Mouse (Mus musculus) heart, postnatal 0 days (tissue): ENCODE measurements at regions not wholly inside any gene's neighbourhood (a gene's known extent, or its start where the extent isn't known, plus 50 kb on each side); places are given as distances from the start of the nearest gene placed in this dataset.

Experiments used
- ATAC-seq: fragments of 200-750 bp; cut with Nextera tagmentation; 2 replicates; pipeline ENCODE4 v1.8.0; 2017; ENCODE audit warnings: low read depth, moderate number of reproducible peaks, moderate library complexity; ENCODE audit not compliant: insufficient read depth
- DNase-seq: peaks from one replicate; pipeline ENCODE4 v3.0.0-alpha.2; 2016; ENCODE audit warnings: low spot score
- H3K27ac ChIP-seq: fragments of 300-500 bp; sonication (generic); 2 replicates; pipeline ENCODE4 v1.5.1; 2014; ENCODE audit warnings: low read depth, mild to moderate bottlenecking
- H3K27me3 ChIP-seq: fragments of 300-500 bp; sonication (generic); 2 replicates; pipeline ENCODE4 v1.6.1; 2014; ENCODE audit warnings: low read length, mixed read lengths; ENCODE audit not compliant: control insufficient read depth, insufficient read depth
- H3K36me3 ChIP-seq: fragments of 300-500 bp; sonication (generic); replicated peaks from 2 replicates; pipeline ENCODE4 v1.6.1; 2014; ENCODE audit warnings: low read length, mixed read lengths; ENCODE audit not compliant: control insufficient read depth, insufficient read depth
- H3K4me1 ChIP-seq: fragments of 300-500 bp; sonication (generic); 2 replicates; pipeline ENCODE4 v1.6.1; 2014; ENCODE audit warnings: antibody characterized with exemption; ENCODE audit not compliant: control insufficient read depth, insufficient read depth
- H3K4me2 ChIP-seq: fragments of 300-500 bp; sonication (generic); 2 replicates; pipeline ENCODE4 v1.6.1; 2014; ENCODE audit warnings: low read depth, mild to moderate bottlenecking, low read length, moderate library complexity
- H3K4me3 ChIP-seq: fragments of 300-500 bp; sonication (generic); 2 replicates; pipeline ENCODE4 v1.5.1; 2014; ENCODE audit warnings: low read depth, low read length
- H3K9ac ChIP-seq: fragments of 300-500 bp; sonication (generic); replicated peaks from 2 replicates; pipeline ENCODE4 v1.6.1; 2014; ENCODE audit warnings: low read depth, low read length, mixed read lengths
- H3K9me3 ChIP-seq: fragments of 300-500 bp; sonication (generic); replicated peaks from 2 replicates; pipeline ENCODE4 v1.6.1; 2016; ENCODE audit warnings: low read length; ENCODE audit not compliant: control insufficient read depth
- CTCF ChIP-seq: IDR thresholded peaks from 2 replicates; pipeline ENCODE4 v1.5.1; 2016; ENCODE audit warnings: antibody characterized with exemption, control low read depth, low read depth
- EP300 ChIP-seq: IDR thresholded peaks from 2 replicates; pipeline ENCODE4 v1.6.1; 2016; ENCODE audit warnings: antibody characterized with exemption, low read depth
- WGBS: fragments of 180-500 bp; shearing (Covaris S2); extraction: QIAGEN DNeasy Blood & Tissue Kit; methylation state at CpG from one replicate; pipeline ENCODE4 v1.1.7; 2014; 5-methylcytosine and 5-hydroxymethylcytosine counted together

DNA sequence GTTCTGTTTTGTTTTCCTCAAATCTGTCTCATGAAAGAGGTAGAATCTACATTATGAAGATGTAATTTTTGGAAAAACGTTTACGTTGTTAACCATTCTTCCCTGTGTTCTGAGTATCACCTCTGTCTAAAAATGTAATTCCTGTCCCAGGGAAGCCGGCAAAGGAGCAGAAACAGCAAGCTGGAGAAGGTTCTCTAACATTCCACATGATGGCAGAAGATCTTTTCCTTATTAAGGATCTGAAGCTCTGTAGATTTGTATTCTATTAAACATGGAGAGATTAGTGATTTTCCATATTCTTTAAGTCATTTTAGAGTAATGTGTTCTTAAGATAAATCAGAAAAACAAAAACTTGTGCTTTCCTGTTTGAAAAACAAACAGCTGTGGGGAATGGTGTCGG, 802.9 kb upstream of the 4930412O13Rik start:
- WGBS = 62% methylated on average over 4 of the region's 4 CpGs
- Histone ChIP-seq H3K9ac (no peak overlapping the region), H3K4me1 (no peaks in the 10 kb centered on the region), H3K9me3 (no peaks in the 10 kb centered on the region), H3K27ac (no peak overlapping the region), H3K36me3 (no peaks in the 10 kb centered on the region), H3K27me3 (0 out of 2 replicates have a peak, but pooled peaks cover 3% of the 10 kb centered on the region), H3K4me3 (no peak overlapping the region), H3K4me2 (no peak overlapping the region)
- no peak for TF ChIP-seq CTCF
- TF ChIP-seq EP300 = no peak
- no peak for ATAC-seq
- DNase-seq = no peak

DNA sequence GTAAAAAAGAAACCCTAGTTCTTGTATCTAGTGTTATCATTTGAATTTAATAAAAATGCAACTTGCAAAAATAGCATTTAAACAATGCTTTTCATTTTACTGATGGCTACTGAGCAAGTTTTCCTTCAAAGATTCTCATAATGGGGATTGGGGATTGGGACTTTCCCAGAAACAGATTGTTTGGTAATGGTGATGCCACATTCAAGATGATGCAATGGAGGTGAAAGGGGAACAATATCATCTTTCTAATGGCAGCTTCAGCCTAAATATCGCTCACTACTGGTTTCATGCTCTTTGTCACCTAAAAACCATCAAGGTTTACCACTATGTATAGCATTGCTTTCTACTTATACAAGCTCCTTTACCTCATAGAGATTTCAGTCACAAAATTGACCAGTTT, 799.3 kb upstream of the 4930412O13Rik start:
- 67% methylated on average over 1 of the region's 1 CpGs for WGBS
- H3K4me2 ChIP-seq = no peak overlapping the region
- H3K27ac ChIP-seq = no peak overlapping the region
- no peaks in the 10 kb centered on the region for H3K4me1 ChIP-seq
- no peak for TF ChIP-seq EP300
- TF ChIP-seq CTCF = no peak
- no peak for DNase-seq
- H3K36me3 ChIP-seq = no peaks in the 10 kb centered on the region
- H3K27me3 ChIP-seq = 0 out of 2 replicates have a peak, but pooled peaks cover 3% of the 10 kb centered on the region
- H3K9ac ChIP-seq = no peak overlapping the region
- no peak for ATAC-seq
- no peak overlapping the region for H3K4me3 ChIP-seq
- H3K9me3 ChIP-seq = no peaks in the 10 kb centered on the region

DNA sequence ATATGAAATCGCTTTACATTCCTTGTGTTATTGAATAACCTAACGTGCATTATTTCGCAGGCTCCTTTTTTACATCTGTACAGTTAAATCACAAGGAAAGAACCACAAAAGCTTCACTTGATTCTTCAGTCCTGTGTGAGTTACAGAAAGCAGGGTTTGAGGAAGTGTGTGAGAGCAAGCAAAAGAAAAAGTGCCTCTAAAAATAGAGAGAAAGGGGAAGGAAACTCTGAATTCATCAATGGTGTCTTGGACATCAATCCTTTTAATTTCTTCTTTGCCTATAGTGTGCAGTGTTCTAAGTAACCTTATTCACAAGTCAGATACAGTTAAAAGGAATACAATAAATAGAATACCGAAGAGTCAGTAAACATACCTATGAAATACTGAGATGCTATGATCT, 785.7 kb upstream of the 4930412O13Rik start:
- Histone ChIP-seq H3K36me3 (no peaks in the 10 kb centered on the region), H3K4me3 (no peak overlapping the region), H3K4me2 (no peak overlapping the region), H3K4me1 (no peaks in the 10 kb centered on the region), H3K9me3 (no peaks in the 10 kb centered on the region), H3K27me3 (no peaks in the 10 kb centered on the region), H3K27ac (no peak overlapping the region), H3K9ac (no peak overlapping the region)
- ATAC-seq (no peak), DNase-seq (no peak)
- TF ChIP-seq CTCF = no peak
- TF ChIP-seq EP300 = no peak
- 78% methylated on average over 4 of the region's 4 CpGs for WGBS

DNA sequence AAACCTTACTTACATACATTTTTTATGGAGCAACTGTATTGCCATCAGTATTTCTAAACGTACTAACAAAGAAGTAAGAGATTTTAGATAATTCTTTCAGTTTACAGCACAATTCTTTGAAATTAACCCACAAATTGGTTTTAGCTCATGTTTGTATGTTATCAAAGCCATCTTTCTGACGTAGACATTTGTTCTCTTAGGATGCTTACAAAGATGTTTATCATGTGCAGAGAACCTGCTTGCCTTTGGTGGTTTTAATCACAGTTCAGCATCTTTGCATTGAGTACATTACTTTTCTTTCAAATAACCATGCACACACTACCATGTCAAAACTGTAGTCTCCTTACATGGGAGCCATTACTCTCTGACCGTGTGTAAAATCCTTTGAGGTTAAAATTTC, 764.4 kb upstream of the 4930412O13Rik start:
- no peaks in the 10 kb centered on the region for H3K27me3 ChIP-seq
- TF ChIP-seq CTCF (no peak), EP300 (no peak)
- no peak overlapping the region for H3K27ac ChIP-seq
- 56% methylated on average over 3 of the region's 3 CpGs for WGBS
- H3K9me3 ChIP-seq = no peaks in the 10 kb centered on the region
- no peak for ATAC-seq
- no peak overlapping the region for H3K9ac ChIP-seq
- no peaks in the 10 kb centered on the region for H3K4me1 ChIP-seq
- no peaks in the 10 kb centered on the region for H3K36me3 ChIP-seq
- no peak overlapping the region for H3K4me3 ChIP-seq
- no peak overlapping the region for H3K4me2 ChIP-seq
- DNase-seq = no peak

DNA sequence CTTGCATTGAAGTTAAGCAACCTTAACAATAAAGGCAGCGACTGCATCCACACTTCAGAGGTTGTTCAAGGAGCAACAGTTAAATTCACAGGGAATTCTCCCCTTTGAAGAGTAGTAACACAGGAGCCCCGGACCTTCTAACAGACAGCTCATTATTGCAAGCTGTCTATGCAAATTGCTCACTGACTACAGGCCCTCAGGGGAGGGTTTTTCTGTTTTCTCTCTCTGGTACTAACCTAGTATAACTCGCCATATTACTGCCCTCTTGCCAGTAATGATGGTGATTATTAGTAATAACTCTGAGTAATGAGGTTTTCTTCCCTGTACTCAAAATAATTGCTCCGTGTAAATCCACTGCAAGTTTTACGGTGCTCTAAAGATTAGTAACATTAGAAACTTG, 763.5 kb upstream of the 4930412O13Rik start:
- Histone ChIP-seq H3K9ac (no peak overlapping the region), H3K27ac (no peak overlapping the region), H3K4me3 (no peak overlapping the region), H3K36me3 (no peaks in the 10 kb centered on the region), H3K9me3 (no peaks in the 10 kb centered on the region), H3K4me1 (no peaks in the 10 kb centered on the region), H3K4me2 (no peak overlapping the region), H3K27me3 (no peaks in the 10 kb centered on the region)
- TF ChIP-seq EP300 (no peak), CTCF (no peak)
- ATAC-seq (no peak), DNase-seq (no peak)
- 60% methylated on average over 5 of the region's 5 CpGs for WGBS

DNA sequence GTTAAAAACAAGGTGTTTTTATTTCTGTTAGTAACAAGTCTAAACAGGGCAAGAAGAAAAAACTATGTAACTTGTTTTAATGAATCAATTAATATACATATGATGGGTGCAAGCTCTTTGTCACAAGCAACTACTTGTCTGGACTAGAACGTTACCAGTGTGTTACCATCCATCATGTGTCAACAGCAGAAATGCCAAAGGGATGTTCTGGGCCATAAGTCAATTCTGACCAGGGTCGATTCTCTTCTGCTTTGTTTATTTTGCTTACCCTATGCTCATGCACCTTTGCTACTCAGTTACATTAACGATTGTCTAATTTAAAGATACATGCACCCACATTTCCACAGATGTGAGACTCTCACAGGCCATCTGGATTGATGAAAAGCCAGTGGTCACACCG, 744.1 kb upstream of the 4930412O13Rik start:
- ATAC-seq = no peak

More for the DNA sequence above, 744.1 kb upstream of the 4930412O13Rik start:
- H3K9me3 ChIP-seq = no peaks in the 10 kb centered on the region
- no peaks in the 10 kb centered on the region for H3K36me3 ChIP-seq
- no peaks in the 10 kb centered on the region for H3K4me1 ChIP-seq
- no peak overlapping the region for H3K27ac ChIP-seq
- no peak overlapping the region for H3K9ac ChIP-seq
- TF ChIP-seq CTCF (no peak), EP300 (no peak)
- DNase-seq = no peak
- H3K27me3 ChIP-seq = no peaks in the 10 kb centered on the region
- H3K4me3 ChIP-seq = no peak overlapping the region
- no peak overlapping the region for H3K4me2 ChIP-seq
- WGBS = 41% methylated on average over 4 of the region's 4 CpGs
